Mouse (Mus musculus) liver, embryonic 11.5 days (tissue): ENCODE measurements around the gene Rbm48. TPM values are rescaled to one million over a fixed set of nuclear protein-coding genes. Genes with fewer than 3 reads are reported as not detected.

Experiments
- ATAC-seq: fragments of 200-750 bp; cut with Nextera tagmentation; replicated peaks from 2 replicates; pipeline ENCODE4 v1.8.0; 2017; ENCODE audit warnings: moderate number of reproducible peaks, mild to moderate bottlenecking, moderate TSS enrichment, moderate library complexity; ENCODE audit not compliant: low FRiP score
- DNase-seq: peaks from one replicate; pipeline ENCODE4 v3.0.0-alpha.2; 2017; ENCODE audit warnings: low spot score
- H3K27ac ChIP-seq: fragments of 300-500 bp; sonication (generic); 2 replicates; pipeline ENCODE4 v1.5.1; 2014; ENCODE audit warnings: mild to moderate bottlenecking, low read depth, low read length, control low read depth
- H3K27me3 ChIP-seq: fragments of 300-500 bp; sonication (generic); replicated peaks from 2 replicates; pipeline ENCODE4 v1.6.1; 2014; ENCODE audit warnings: low read length, mixed read lengths; ENCODE audit not compliant: control insufficient read depth, insufficient read depth
- H3K36me3 ChIP-seq: fragments of 300-500 bp; sonication (generic); 2 replicates; pipeline ENCODE4 v1.6.1; 2014; ENCODE audit warnings: mild to moderate bottlenecking, low read length, moderate library complexity, mixed read lengths; ENCODE audit not compliant: control insufficient read depth, insufficient read depth
- H3K4me1 ChIP-seq: fragments of 300-500 bp; sonication (generic); replicated peaks from 2 replicates; pipeline ENCODE4 v1.6.1; 2014; ENCODE audit warnings: low read length, mixed read lengths; ENCODE audit not compliant: control insufficient read depth, insufficient read depth
- H3K4me2 ChIP-seq: fragments of 300-500 bp; sonication (generic); 2 replicates; pipeline ENCODE4 v1.6.1; 2014; ENCODE audit warnings: mild to moderate bottlenecking, control low read depth, moderate library complexity
- H3K4me3 ChIP-seq: fragments of 300-500 bp; sonication (generic); 2 replicates; pipeline ENCODE4 v1.5.1; 2014; ENCODE audit warnings: low read depth, low read length, control low read depth
- H3K9ac ChIP-seq: fragments of 300-500 bp; sonication (generic); 2 replicates; pipeline ENCODE4 v1.6.1; 2014; ENCODE audit warnings: low read depth, low read length, control low read depth
- H3K9me3 ChIP-seq: fragments of 300-500 bp; sonication (generic); 2 replicates; pipeline ENCODE4 v1.6.1; 2016; ENCODE audit warnings: low read length, inconsistent platforms, mixed read lengths; ENCODE audit not compliant: control insufficient read depth
- WGBS: fragments of 180-500 bp; shearing (Covaris S2); extraction: QIAGEN DNeasy Blood & Tissue Kit; methylation state at CpG from one replicate; pipeline ENCODE4 v1.1.7; 2014; 5-methylcytosine and 5-hydroxymethylcytosine counted together
- polyA plus RNA-seq: library from polyadenylated mRNA; unstranded; fragments of >200 nt; fragmentation: Nextera tagmentation; extraction: Ambion mirVana; gene quantifications from 2 replicates; pipeline ENCODE4 v1.2.1, GENCODE M21; 2014

The Rbm48 gene
- polyA plus RNA-seq, 1 experiment from 2014 or later = 12.7 TPM

- 93% methylated on average over 7 of the region's 7 CpGs for WGBS
- Histone ChIP-seq H3K9me3 (peaks cover 5% of the 10 kb centered on the region; the same call in 1 of the 2 replicates), H3K4me2 (no peak overlapping the region), H3K27me3 (no peaks in the 10 kb centered on the region), H3K4me1 (no peaks in the 10 kb centered on the region), H3K27ac (no peak overlapping the region), H3K36me3 (peaks cover 55% of the 10 kb centered on the region), H3K9ac (no peak overlapping the region), H3K4me3 (no peak overlapping the region)
- no peak for DNase-seq
- no peak for ATAC-seq
These were observed 17.3 kb downstream of the Rbm48 start for GRCm38 (mm10) chr5:3579066-3579465.

GRCm38 (mm10) chr5:3577939-3578338 is 18.4 kb downstream of the Rbm48 start:
- DNase-seq (no peak), ATAC-seq (no peak)
- H3K9ac ChIP-seq = no peak overlapping the region
- WGBS = 91% methylated on average over 2 of the region's 2 CpGs
- H3K4me1 ChIP-seq = no peaks in the 10 kb centered on the region
- no peak overlapping the region for H3K4me2 ChIP-seq
- peaks cover 5% of the 10 kb centered on the region; the same call in 1 of the 2 replicates for H3K9me3 ChIP-seq
- H3K27ac ChIP-seq = no peak overlapping the region
- H3K36me3 ChIP-seq = peaks cover 58% of the 10 kb centered on the region
- no peaks in the 10 kb centered on the region for H3K27me3 ChIP-seq
- no peak overlapping the region for H3K4me3 ChIP-seq

GRCm38 (mm10) chr5:3574825-3575224 is 21.6 kb downstream of the Rbm48 start:
- ATAC-seq (no peak), DNase-seq (no peak)
- Histone ChIP-seq H3K4me3 (no peak overlapping the region), H3K27ac (no peak overlapping the region), H3K27me3 (no peaks in the 10 kb centered on the region), H3K4me1 (no peaks in the 10 kb centered on the region), H3K9ac (no peak overlapping the region), H3K4me2 (no peak overlapping the region), H3K9me3 (peaks cover 5% of the 10 kb centered on the region; the same call in 1 of the 2 replicates), H3K36me3 (peaks cover 75% of the 10 kb centered on the region)
- 92% methylated on average over 2 of the region's 2 CpGs for WGBS

GRCm38 (mm10) chr5:3571266-3571665 is 25.1 kb downstream of the Rbm48 start, which contains the start of gene 1700109H08Rik:
Gene 1700109H08Rik, plus strand, starts transcription at chr5:3571566.
- 95% methylated on average over 4 of the region's 4 CpGs for WGBS
- H3K9me3 ChIP-seq = peaks cover 5% of the 10 kb centered on the region; the same call in 1 of the 2 replicates

GRCm38 (mm10) chr5:3554198-3554597 is 42.2 kb downstream of the Rbm48 start:
- Histone ChIP-seq H3K36me3 (peaks cover 9% of the 10 kb centered on the region; the same call in 1 of the 2 replicates), H3K27ac (no peak overlapping the region), H3K9me3 (no peaks in the 10 kb centered on the region), H3K4me3 (no peak overlapping the region), H3K4me2 (no peak overlapping the region), H3K4me1 (no peaks in the 10 kb centered on the region), H3K27me3 (no peaks in the 10 kb centered on the region), H3K9ac (no peak overlapping the region)
- 91% methylated on average over 2 of the region's 2 CpGs for WGBS
- ATAC-seq = no peak
- DNase-seq = no peak

More at GRCm38 (mm10) chr5:3571266-3571665, 25.1 kb downstream of the Rbm48 start, which contains the start of gene 1700109H08Rik:
- no peak within 1 kb of the TSS for H3K9ac ChIP-seq
- peaks cover 60% of the 10 kb centered on the region for H3K36me3 ChIP-seq
- H3K27me3 ChIP-seq = no peaks in the 10 kb centered on the region
- no peak for ATAC-seq
- H3K27ac ChIP-seq = no peak within 1 kb of the TSS
- H3K4me1 ChIP-seq = no peaks in the 10 kb centered on the region
- H3K4me3 ChIP-seq = no peak within 1 kb of the TSS
- no peak within 1 kb of the TSS for H3K4me2 ChIP-seq
- DNase-seq = no peak

GRCm38 (mm10) chr5:3551481-3551880 is 44.9 kb downstream of the Rbm48 start:
- Histone ChIP-seq H3K4me1 (no peaks in the 10 kb centered on the region), H3K27ac (no peak overlapping the region), H3K4me3 (no peak overlapping the region), H3K27me3 (no peaks in the 10 kb centered on the region), H3K9me3 (no peaks in the 10 kb centered on the region), H3K9ac (no peak overlapping the region), H3K36me3 (peaks cover 6% of the 10 kb centered on the region; the same call in 1 of the 2 replicates), H3K4me2 (no peak overlapping the region)
- DNase-seq = no peak
- no peak for ATAC-seq
- 97% methylated on average over 1 of the region's 1 CpGs for WGBS

- Histone ChIP-seq H3K9ac (no peak overlapping the region), H3K9me3 (no peaks in the 10 kb centered on the region), H3K36me3 (peaks cover 2% of the 10 kb centered on the region; the same call in 1 of the 2 replicates), H3K4me2 (no peak overlapping the region), H3K27ac (no peak overlapping the region), H3K4me1 (peaks cover 8% of the 10 kb centered on the region; the same call in 1 of the 2 replicates), H3K27me3 (no peaks in the 10 kb centered on the region), H3K4me3 (no peak overlapping the region)
- DNase-seq (no peak), ATAC-seq (no peak)
- 77% methylated on average over 1 of the region's 1 CpGs for WGBS
These were observed 50.2 kb downstream of the Rbm48 start for GRCm38 (mm10) chr5:3546226-3546625.

GRCm38 (mm10) chr5:3544480-3544769 is 52.0 kb downstream of the Rbm48 start:
- Histone ChIP-seq H3K36me3 (peaks cover 2% of the 10 kb centered on the region; the same call in 1 of the 2 replicates), H3K9ac (peak overlapping the region; percentile 96), H3K27me3 (no peaks in the 10 kb centered on the region), H3K4me2 (peak overlapping the region; percentile 81), H3K4me1 (peaks cover 8% of the 10 kb centered on the region; the same call in 1 of the 2 replicates), H3K4me3 (peak overlapping the region; percentile 92), H3K9me3 (no peaks in the 10 kb centered on the region), H3K27ac (no peak overlapping the region; the same call in 1 of the 2 replicates)
- ATAC-seq (no peak), DNase-seq (no peak)
- WGBS = 13% methylated on average over 7 of the region's 7 CpGs
